Mouse (Mus musculus): ENCODE data around the gene Prdm11.

DNA sequence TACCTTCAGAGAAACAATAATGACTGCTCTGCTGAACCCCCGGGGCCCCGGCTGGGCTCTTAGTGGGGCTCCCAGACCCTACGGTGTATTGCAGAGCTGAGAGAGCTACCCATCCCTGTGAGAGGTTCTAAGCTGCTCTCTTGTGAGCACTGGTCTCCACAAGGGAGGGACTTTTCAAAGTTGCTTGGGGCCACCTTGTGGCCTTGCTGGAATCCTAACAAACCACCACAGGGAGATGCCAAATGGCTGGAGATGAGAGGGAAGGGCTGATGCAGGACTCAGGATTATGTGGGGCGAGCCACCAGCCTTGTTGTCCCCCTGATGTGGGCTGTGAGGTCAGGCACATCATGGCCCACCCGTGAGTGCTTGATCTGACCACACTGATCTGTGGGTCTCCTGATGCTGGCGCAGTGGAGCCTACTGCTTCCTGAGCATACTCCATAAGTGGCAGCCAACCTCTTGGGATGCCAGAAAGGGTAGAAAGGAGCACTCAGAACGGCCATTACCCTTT is 58.8 kb downstream of the Prdm11 start:
- TF ChIP-seq CTCF (IDR thresholded peaks at IDR 0.05; ENCODE audit: extremely low read depth, insufficient read depth, insufficient read length, insufficient replicate concordance) (no peak), POLR2A (IDR thresholded peaks at IDR 0.05; ENCODE audit: low read depth, low read length) (no peak)
